Mouse (Mus musculus): ENCODE measurements around the gene Psmd13. TPM values are rescaled to one million over a fixed set of nuclear protein-coding genes. Genes with fewer than 3 reads are reported as not detected.
A peak's percentile ranks its signal among the peaks of the same experiment; 100 is the strongest.

The Psmd13 gene
- 182 and 197 TPM in 2 replicates for polyA plus RNA-seq (2015; fragmentation: Nextera tagmentation; extraction: Ambion mirVana)

DNA sequence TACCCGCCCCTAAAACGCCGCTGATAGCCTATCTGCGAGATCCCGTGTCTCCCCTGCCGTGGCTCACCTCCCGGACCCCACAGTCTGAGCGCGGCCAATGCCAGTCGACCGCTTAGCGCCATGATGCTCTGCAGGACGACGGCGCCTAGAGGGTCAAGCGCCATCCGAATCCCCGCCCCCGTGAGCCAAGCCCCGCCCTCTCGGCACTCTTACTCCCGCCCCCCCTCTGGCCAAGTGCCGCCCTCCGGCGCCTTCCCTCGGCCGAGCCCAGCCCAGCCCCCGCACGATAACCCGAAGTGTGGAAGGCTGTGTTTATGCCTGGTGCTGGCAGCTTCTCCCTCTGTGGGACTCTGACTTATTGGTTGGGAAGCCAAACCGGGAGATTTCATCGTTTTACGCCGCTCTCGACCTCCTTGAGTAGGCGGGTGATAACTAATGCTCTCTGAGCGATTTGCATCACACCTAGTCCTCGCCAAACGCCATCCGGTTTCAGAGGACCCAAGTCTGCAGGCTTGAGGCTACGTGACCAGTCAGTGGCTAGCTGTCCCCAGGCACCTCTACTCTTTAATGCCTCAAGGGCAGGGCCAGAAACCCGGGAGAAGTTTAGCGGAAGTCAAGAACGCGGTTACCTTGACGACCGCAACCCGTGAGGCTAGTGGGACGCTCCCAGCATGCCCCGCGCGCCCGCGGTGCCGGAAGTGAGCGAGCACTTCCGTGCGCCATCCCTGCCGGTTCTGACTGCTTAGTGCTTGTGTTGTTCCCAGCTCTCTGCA, at the start of gene Psmd13, which contains the start of gene Sirt3:
Gene Psmd13, plus strand, starts transcription at position 273 of the 773 bp plus-strand sequence.
Gene Sirt3, minus strand, starts transcription at position 614 of the 773 bp plus-strand sequence.
- peak within 1 kb of the TSS; percentile 87 for H3K27ac ChIP-seq (ENCODE audit: low read length)
- peak; percentile 97 for ATAC-seq
- WGBS: under 1% methylated on average over 59 of the region's 59 CpGs

DNA sequence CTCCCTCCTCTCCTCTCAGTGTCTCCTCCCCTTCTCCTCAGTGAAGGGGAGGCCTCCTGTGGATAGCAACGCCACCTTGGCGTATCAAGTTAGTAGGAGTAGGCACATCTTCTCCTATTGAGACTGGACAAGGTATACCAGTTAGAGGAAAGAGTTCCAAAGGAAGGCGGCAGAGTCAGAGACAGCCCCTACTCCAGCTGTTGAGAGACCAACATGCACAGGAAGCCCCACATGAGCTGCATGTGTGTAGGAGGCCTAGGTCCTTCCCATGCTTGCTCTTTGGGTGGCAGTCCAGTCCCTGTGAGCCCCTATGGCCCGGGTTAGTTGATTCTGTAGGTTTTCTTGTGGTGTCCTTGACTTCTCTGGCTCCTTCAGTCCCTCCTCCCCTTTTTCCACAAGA, 48.4 kb upstream of the Psmd13 start:
- H3K4me1 ChIP-seq (ENCODE audit: control insufficient read depth, insufficient read depth, low read length): no peaks in the 10 kb centered on the region
- no peak overlapping the region for H3K9ac ChIP-seq (ENCODE audit: low read depth, low read length)
- H3K4me2 ChIP-seq (ENCODE audit: low read depth, low read length): no peak overlapping the region
- 93% methylated on average over 4 of the region's 4 CpGs for WGBS
- no peaks in the 10 kb centered on the region for H3K27me3 ChIP-seq (replicated peaks; ENCODE audit: control insufficient read depth, insufficient read depth, low read length)
- ATAC-seq: no peak
- H3K9me3 ChIP-seq (ENCODE audit: control insufficient read depth, low read length): no peaks in the 10 kb centered on the region
- no peak overlapping the region for H3K27ac ChIP-seq (ENCODE audit: low read length)
- no peak overlapping the region for H3K4me3 ChIP-seq (ENCODE audit: low read length)
- no peaks in the 10 kb centered on the region for H3K36me3 ChIP-seq (ENCODE audit: control insufficient read depth, insufficient read depth, low read length)

More for the DNA sequence above, at the start of gene Psmd13, which contains the start of gene Sirt3:
- H3K9me3 ChIP-seq (ENCODE audit: control insufficient read depth, low read length): no peaks in the 10 kb centered on the region
- H3K36me3 ChIP-seq (ENCODE audit: control insufficient read depth, insufficient read depth, low read length): no peaks in the 10 kb centered on the region
- H3K4me1 ChIP-seq (ENCODE audit: control insufficient read depth, insufficient read depth, low read length): peaks cover 15% of the 10 kb centered on the region
- H3K4me2 ChIP-seq (ENCODE audit: low read depth, low read length): peak within 1 kb of the TSS; percentile 50
- peak within 1 kb of the TSS; percentile 81 for H3K4me3 ChIP-seq (ENCODE audit: low read length)
- peak within 1 kb of the TSS; percentile 84 for H3K9ac ChIP-seq (ENCODE audit: low read depth, low read length)
- no peaks in the 10 kb centered on the region for H3K27me3 ChIP-seq (replicated peaks; ENCODE audit: control insufficient read depth, insufficient read depth, low read length)

DNA sequence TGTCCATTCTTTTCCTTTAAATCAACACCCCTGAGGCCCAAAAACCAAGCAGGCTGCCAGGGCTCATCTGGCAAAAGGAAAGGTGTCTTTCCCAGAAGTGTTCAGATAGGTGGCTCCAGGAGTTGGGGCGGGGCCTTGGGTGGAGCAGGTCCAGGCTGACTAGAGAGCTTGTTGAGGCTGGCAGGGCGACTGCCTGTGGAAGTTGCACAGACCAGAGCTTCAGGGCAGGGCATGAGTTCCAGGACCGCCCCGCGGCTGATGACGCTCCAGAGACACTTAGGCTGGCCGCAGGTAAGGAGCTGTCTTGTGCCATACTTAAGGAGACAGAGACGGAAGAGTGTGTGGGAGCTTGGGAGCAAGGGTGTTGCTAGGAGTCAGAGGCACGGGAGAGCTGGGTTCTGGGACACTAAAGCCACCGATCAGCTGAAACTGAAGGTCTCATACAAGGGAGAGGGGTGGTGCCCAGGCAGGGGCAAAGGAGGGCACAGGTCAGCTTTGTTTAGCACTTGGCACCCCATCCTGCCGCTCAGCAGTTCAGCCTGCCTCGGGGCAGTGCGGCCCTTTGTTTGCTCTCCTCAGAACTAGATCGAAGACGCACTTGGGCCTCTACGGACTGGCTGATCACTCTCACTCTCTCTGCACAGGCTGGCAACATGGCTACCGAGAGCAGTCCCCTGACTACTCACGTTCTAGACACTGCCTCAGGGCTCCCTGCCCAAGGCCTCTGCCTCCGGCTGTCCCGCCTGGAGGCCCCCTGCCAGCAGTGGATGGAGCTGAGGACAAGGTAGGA, 46.6 kb upstream of the Psmd13 start, which contains the start of gene Urah:
Gene Urah, plus strand, starts transcription at position 51 of the 790 bp plus-strand sequence.
- ATAC-seq: peak; percentile 82
- Histone ChIP-seq H3K4me2 (ENCODE audit: low read depth, low read length) (0 out of 2 replicates have a peak within 1 kb of the TSS, but pooled peaks have one; percentile 14), H3K27me3 (replicated peaks; ENCODE audit: control insufficient read depth, insufficient read depth, low read length) (no peaks in the 10 kb centered on the region), H3K27ac (ENCODE audit: low read length) (no peak within 1 kb of the TSS), H3K4me3 (ENCODE audit: low read length) (0 out of 2 replicates have a peak within 1 kb of the TSS, but pooled peaks have one; percentile 5), H3K9me3 (ENCODE audit: control insufficient read depth, low read length) (no peaks in the 10 kb centered on the region), H3K4me1 (ENCODE audit: control insufficient read depth, insufficient read depth, low read length) (no peaks in the 10 kb centered on the region), H3K36me3 (ENCODE audit: control insufficient read depth, insufficient read depth, low read length) (no peaks in the 10 kb centered on the region), H3K9ac (ENCODE audit: low read depth, low read length) (peak within 1 kb of the TSS; percentile 34; the same call in 1 of the 2 replicates)
- 37% methylated on average over 20 of the region's 20 CpGs for WGBS

DNA sequence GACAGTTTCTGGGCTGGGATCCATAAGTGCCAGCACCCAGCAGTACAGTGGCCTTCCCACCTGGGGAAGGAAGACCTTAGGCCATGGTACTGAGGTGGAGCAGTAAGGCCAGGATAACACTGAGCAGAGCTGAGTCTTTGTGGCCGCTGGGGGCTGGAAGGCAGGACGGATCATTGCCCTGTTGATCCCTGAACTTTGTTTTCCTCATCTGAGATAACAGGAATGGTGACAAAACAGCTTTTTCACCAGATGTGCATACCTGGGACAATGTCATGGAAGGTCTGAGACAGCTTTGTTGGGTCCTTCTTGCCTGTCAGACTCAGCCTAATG, 46.0 kb upstream of the Psmd13 start:
- Histone ChIP-seq H3K4me3 (ENCODE audit: low read length) (no peak overlapping the region), H3K4me2 (ENCODE audit: low read depth, low read length) (0 out of 2 replicates have a peak overlapping the region, but pooled peaks have one; percentile 14), H3K27ac (ENCODE audit: low read length) (no peak overlapping the region), H3K9ac (ENCODE audit: low read depth, low read length) (no peak overlapping the region; the same call in 1 of the 2 replicates), H3K9me3 (ENCODE audit: control insufficient read depth, low read length) (no peaks in the 10 kb centered on the region), H3K36me3 (ENCODE audit: control insufficient read depth, insufficient read depth, low read length) (no peaks in the 10 kb centered on the region), H3K4me1 (ENCODE audit: control insufficient read depth, insufficient read depth, low read length) (no peaks in the 10 kb centered on the region), H3K27me3 (replicated peaks; ENCODE audit: control insufficient read depth, insufficient read depth, low read length) (no peaks in the 10 kb centered on the region)
- ATAC-seq: peak; percentile 45
- 57% methylated on average over 2 of the region's 2 CpGs for WGBS

DNA sequence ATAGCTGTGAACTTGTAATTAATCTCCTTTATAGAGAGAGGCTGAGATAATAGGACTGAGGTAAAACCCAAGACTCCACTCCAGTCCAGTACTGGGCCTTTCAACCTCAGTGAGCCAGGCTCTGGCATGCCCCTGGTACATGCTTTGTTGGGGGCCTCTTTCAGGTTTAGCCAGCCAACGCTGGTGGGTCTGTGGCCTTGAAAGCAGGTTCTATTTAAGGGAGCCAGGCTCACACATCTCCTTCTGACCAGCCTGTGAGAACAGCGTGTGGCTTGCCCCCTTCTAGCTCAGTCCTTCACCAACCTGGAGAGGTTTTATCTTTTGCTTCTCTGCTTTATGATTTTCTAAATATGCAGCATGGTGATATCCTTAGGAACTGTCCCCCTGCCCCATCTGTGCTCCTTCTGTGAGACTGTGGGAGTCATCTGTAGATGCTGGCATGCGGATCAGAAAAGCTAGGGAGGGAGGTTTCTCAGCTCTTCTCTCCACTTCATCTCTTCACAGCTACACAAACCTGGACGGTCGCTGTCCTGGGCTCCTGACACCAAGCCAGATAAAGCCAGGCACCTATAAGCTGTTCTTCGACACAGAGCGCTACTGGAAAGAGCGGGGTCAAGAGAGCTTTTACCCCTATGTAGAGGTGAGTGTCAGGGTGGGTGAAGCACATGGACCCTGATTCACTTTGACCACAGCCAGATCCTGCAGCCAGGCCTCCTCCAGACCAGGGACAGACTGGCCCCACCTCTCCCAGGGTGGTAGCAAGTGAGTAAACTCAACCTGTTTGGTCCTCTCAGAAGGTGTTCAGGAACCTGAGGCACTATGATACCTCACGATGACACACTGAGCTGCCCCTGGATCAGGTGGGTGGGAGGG, 45.3 kb upstream of the Psmd13 start:
- 85% methylated on average over 9 of the region's 9 CpGs for WGBS
- Histone ChIP-seq H3K27ac (ENCODE audit: low read length) (no peak overlapping the region), H3K4me3 (ENCODE audit: low read length) (no peak overlapping the region), H3K36me3 (ENCODE audit: control insufficient read depth, insufficient read depth, low read length) (no peaks in the 10 kb centered on the region), H3K9me3 (ENCODE audit: control insufficient read depth, low read length) (no peaks in the 10 kb centered on the region), H3K9ac (ENCODE audit: low read depth, low read length) (no peak overlapping the region), H3K4me1 (ENCODE audit: control insufficient read depth, insufficient read depth, low read length) (no peaks in the 10 kb centered on the region), H3K27me3 (replicated peaks; ENCODE audit: control insufficient read depth, insufficient read depth, low read length) (no peaks in the 10 kb centered on the region), H3K4me2 (ENCODE audit: low read depth, low read length) (no peak overlapping the region)
- no peak for ATAC-seq

DNA sequence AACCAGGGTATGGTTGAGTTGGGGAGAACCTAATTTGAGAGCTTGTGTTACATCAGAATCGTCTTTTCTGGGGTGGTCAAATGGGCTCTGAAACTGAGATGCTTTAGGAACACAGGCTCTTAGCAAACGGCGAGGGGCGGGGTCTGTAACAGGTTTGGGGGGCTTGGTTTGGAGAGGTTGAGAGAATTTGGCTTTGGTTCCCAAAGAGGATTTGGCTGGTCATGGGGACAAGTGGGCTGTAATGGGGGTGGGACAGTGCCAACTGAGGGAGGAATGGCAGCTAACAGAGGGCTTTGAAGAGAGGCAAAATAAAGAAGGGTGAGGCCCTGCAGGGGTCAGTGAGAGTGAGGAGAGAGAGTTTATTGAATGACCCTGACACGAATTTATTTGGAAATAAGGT, 42.2 kb upstream of the Psmd13 start:
- Histone ChIP-seq H3K4me1 (ENCODE audit: control insufficient read depth, insufficient read depth, low read length) (no peaks in the 10 kb centered on the region), H3K9ac (ENCODE audit: low read depth, low read length) (no peak overlapping the region), H3K4me3 (ENCODE audit: low read length) (no peak overlapping the region), H3K9me3 (ENCODE audit: control insufficient read depth, low read length) (no peaks in the 10 kb centered on the region), H3K36me3 (ENCODE audit: control insufficient read depth, insufficient read depth, low read length) (no peaks in the 10 kb centered on the region), H3K4me2 (ENCODE audit: low read depth, low read length) (no peak overlapping the region), H3K27ac (ENCODE audit: low read length) (no peak overlapping the region), H3K27me3 (replicated peaks; ENCODE audit: control insufficient read depth, insufficient read depth, low read length) (no peaks in the 10 kb centered on the region)
- no peak for ATAC-seq
- WGBS: 65% methylated on average over 5 of the region's 5 CpGs

DNA sequence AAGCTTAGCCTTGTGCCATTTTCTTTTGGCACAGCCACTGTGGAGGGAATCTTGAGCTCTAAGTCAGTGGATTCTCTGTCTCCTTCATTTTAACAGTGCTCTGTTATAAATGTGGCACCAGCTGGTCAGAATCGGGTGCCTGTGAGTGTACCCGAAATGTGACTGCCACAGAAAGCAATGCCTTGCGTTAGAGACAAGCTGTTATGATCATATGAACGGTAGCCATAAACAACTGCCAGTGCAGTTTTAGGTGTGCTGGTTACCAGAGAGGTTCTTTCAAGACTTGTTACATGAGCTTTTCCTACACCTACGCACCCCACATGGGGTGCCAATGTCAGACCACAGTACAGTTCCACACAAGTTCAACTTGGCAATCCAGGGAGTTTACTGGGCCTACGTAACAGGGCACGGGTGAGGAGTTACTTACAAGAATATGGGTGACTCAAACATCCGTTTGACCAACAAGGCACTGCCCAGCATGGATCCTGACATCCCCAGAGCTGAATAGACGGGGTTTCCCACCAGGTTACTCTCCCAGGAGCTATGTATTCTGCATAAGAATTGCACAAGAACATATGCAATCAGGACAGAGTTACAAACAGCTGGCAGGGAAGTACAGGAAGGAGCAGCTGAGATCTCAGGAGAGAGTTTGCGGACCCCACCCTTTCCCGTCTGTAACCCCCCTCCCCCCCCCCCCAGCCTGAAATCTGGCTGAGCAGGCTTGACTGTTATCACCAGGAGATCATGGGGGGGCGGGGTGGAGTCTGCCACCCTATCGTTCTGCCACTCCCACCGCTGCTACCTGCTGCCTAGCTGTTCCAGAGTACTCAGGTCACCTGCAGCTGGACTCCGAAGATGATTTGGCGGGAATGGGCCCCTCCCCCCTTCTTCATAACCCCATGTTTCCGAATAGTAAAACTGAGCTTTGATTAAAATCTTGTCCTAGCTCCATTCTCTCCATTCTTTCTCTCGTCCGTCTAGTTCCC, 40.7 kb upstream of the Psmd13 start:
- 35% methylated on average over 19 of the region's 19 CpGs for WGBS
- Histone ChIP-seq H3K9ac (ENCODE audit: low read depth, low read length) (no peak overlapping the region), H3K9me3 (ENCODE audit: control insufficient read depth, low read length) (no peaks in the 10 kb centered on the region), H3K4me3 (ENCODE audit: low read length) (no peak overlapping the region), H3K27me3 (replicated peaks; ENCODE audit: control insufficient read depth, insufficient read depth, low read length) (no peaks in the 10 kb centered on the region), H3K36me3 (ENCODE audit: control insufficient read depth, insufficient read depth, low read length) (no peaks in the 10 kb centered on the region), H3K27ac (ENCODE audit: low read length) (no peak overlapping the region), H3K4me1 (ENCODE audit: control insufficient read depth, insufficient read depth, low read length) (no peaks in the 10 kb centered on the region), H3K4me2 (ENCODE audit: low read depth, low read length) (no peak overlapping the region)
- ATAC-seq: peak; percentile 59

DNA sequence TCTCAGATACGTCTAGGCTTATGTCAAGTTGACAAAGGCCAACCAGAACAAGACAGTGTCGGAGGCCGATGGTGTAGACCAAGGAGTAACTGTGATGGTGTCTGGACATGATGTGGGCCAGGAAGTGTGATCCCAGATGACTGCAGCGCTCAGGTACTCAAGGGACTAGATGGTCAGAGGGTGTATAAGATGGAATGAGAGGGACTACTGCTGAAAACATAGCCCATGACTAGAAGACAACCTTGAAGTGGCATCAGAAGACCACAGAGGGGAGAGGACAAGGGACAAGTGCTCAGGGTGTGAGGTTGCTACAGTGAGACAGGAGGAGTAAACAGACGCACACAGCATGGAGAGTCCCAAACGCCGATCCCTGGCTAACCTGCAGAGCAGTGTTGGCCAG, 38.0 kb upstream of the Psmd13 start:
- Histone ChIP-seq H3K4me3 (ENCODE audit: low read length) (no peak overlapping the region), H3K36me3 (ENCODE audit: control insufficient read depth, insufficient read depth, low read length) (no peaks in the 10 kb centered on the region), H3K9ac (ENCODE audit: low read depth, low read length) (no peak overlapping the region), H3K4me1 (ENCODE audit: control insufficient read depth, insufficient read depth, low read length) (no peaks in the 10 kb centered on the region), H3K9me3 (ENCODE audit: control insufficient read depth, low read length) (no peaks in the 10 kb centered on the region), H3K27ac (ENCODE audit: low read length) (no peak overlapping the region), H3K27me3 (replicated peaks; ENCODE audit: control insufficient read depth, insufficient read depth, low read length) (no peaks in the 10 kb centered on the region), H3K4me2 (ENCODE audit: low read depth, low read length) (no peak overlapping the region)
- no peak for ATAC-seq
- WGBS: 71% methylated on average over 7 of the region's 7 CpGs

Measured in intestine, embryonic 16.5 days (tissue).